Mouse (Mus musculus) forebrain, postnatal 0 days (tissue): ENCODE data around the gene Tmem178b. TPM values are rescaled to one million over a fixed set of nuclear protein-coding genes. Genes with fewer than 3 reads are reported as not detected.

Source experiments
- ATAC-seq: fragments of 200-750 bp; cut with Nextera tagmentation; 2 replicates; pipeline ENCODE4 v1.8.0; 2017; ENCODE audit warnings: mild to moderate bottlenecking, moderate library complexity
- DNase-seq: peaks from one replicate; pipeline ENCODE4 v3.0.0-alpha.2; 2015
- H3K27ac ChIP-seq: fragments of 300-500 bp; sonication (generic); 2 replicates; pipeline ENCODE4 v1.5.1; 2014; ENCODE audit warnings: low read depth, mild to moderate bottlenecking, antibody characterized with exemption, low read length, moderate library complexity, mixed read lengths
- H3K27me3 ChIP-seq: fragments of 300-500 bp; sonication (generic); 2 replicates; pipeline ENCODE4 v1.6.1; 2014; ENCODE audit warnings: mild to moderate bottlenecking, low read length, mixed read lengths; ENCODE audit not compliant: insufficient read depth
- H3K36me3 ChIP-seq: fragments of 300-500 bp; sonication (generic); 2 replicates; pipeline ENCODE4 v1.6.1; 2014; ENCODE audit warnings: mild to moderate bottlenecking, moderate library complexity; ENCODE audit not compliant: insufficient read depth
- H3K4me1 ChIP-seq: fragments of 300-500 bp; sonication (generic); 2 replicates; pipeline ENCODE4 v1.6.1; 2014; ENCODE audit warnings: antibody characterized with exemption; ENCODE audit not compliant: insufficient read depth
- H3K4me2 ChIP-seq: fragments of 300-500 bp; sonication (generic); 2 replicates; pipeline ENCODE4 v1.6.1; 2014; ENCODE audit warnings: low read depth, mild to moderate bottlenecking, moderate library complexity
- H3K4me3 ChIP-seq: fragments of 300-500 bp; sonication (generic); 2 replicates; pipeline ENCODE4 v1.5.1; 2014; ENCODE audit warnings: low read depth, low read length, mixed read lengths
- H3K9ac ChIP-seq: fragments of 300-500 bp; sonication (generic); 2 replicates; pipeline ENCODE4 v1.6.1; 2014; ENCODE audit warnings: mild to moderate bottlenecking
- H3K9me3 ChIP-seq: fragments of 300-500 bp; sonication (generic); 2 replicates; pipeline ENCODE4 v1.6.1; 2016; ENCODE audit warnings: low read length
- CTCF ChIP-seq: sonication (generic); IDR thresholded peaks from 2 replicates; pipeline ENCODE4 v1.5.1; 2016; ENCODE audit warnings: antibody characterized with exemption, control low read depth, low read depth
- WGBS: fragments of 180-500 bp; shearing (Covaris S2); extraction: QIAGEN DNeasy Blood & Tissue Kit; methylation state at CpG from one replicate; pipeline ENCODE4 v1.1.7; 2014; 5-methylcytosine and 5-hydroxymethylcytosine counted together
- polyA plus RNA-seq: library from polyadenylated mRNA; unstranded; fragments of >200 nt; fragmentation: Nextera tagmentation; extraction: Ambion mirVana; gene quantifications from 2 replicates; pipeline ENCODE4 v1.2.1, GENCODE M21; 2015
- total RNA-seq: library from RNA; depleted of rRNA; stranded (reverse); fragments of >200 nt; gene quantifications from 2 replicates; pipeline ENCODE4 v1.2.3, GENCODE M21; 2014

Tmem178b gene
- total and polyA plus RNA-seq, 2 experiments from 2014 or later, result 25.1 to 133 TPM

DNA sequence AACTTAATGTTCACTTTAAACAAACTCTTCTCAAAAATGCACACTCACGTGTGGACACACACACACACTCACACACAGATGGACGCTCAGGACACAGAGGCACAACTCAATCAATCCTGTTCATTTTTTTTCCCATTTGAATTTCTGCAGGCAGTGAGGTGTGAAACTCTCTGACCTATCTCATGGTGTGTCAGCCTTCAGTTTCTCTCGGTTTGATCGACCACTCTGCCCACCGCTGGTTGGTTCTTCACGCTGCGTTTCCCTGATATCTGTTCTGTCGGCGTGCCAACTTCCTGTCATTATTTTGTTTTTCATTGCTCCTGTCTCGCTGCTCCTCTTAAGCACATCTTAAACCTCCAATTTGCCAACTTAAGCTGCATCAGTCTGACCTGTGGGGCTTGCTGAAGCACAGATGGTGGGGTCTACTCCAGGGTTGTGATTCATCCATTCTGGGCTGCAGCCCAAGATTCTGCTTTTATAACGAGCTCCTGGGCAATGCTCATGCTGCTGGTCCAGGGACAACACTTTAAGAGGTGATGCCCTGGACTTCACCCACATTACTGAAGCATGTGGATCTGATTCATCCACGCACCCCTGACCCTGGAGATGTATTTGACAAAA lies 250.1 kb downstream of the Tmem178b start:
- H3K4me2 ChIP-seq, result no peak overlapping the region
- no peak for TF ChIP-seq CTCF
- no peak overlapping the region for H3K9ac ChIP-seq
- DNase-seq (no peak), ATAC-seq (no peak)
- H3K4me3 ChIP-seq, result no peak overlapping the region
- H3K27ac ChIP-seq, result no peak overlapping the region
- H3K36me3 ChIP-seq, result no peaks in the 10 kb centered on the region
- 54% methylated on average over 12 of the region's 12 CpGs for WGBS
- H3K9me3 ChIP-seq, result no peaks in the 10 kb centered on the region
- H3K4me1 ChIP-seq, result peaks cover 11% of the 10 kb centered on the region; the same call in 1 of the 2 replicates
- H3K27me3 ChIP-seq, result no peaks in the 10 kb centered on the region

DNA sequence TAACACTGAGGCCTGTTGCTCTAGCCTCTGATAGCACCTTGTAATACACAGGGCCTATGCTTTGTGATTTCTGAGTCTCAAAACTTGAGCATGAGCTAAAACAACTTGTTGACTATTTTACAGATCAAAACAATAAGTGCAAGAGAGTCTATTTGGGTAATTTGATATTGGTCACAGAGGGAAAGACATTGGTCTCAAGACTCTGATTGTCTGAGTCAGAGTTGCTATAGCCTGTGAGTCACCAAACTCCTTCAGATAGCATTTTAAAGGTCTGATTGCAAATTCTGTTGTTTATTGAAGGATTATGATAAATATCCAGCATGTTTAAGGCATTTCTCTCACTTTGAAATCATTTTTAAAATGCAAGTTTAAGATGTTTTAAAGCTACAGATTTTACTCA lies 250.9 kb downstream of the Tmem178b start:
- Histone ChIP-seq H3K36me3 (no peaks in the 10 kb centered on the region), H3K4me1 (peaks cover 11% of the 10 kb centered on the region; the same call in 1 of the 2 replicates), H3K4me2 (no peak overlapping the region), H3K9ac (no peak overlapping the region), H3K27ac (no peak overlapping the region), H3K27me3 (no peaks in the 10 kb centered on the region), H3K9me3 (no peaks in the 10 kb centered on the region), H3K4me3 (no peak overlapping the region)
- ATAC-seq, result no peak
- no peak for DNase-seq
- TF ChIP-seq CTCF, result no peak

DNA sequence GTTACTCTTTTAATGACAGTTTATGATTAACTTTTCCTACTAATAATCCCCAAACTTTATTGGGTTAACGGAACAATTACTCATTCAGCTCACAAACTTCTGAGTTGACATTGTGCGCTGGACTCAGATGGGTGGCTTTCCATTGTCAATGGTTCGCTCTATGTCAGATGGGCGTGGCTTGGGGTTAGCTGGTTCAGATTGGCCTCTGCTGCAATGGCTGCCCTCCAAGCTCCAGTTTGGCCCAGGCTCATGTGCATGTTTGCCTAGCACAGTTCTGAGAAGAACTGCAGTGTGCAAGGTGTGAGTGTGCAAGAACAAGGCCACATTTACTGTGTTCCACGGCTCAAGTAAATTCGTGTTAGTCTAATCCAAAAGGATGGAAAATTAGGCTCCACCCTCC lies 255.6 kb downstream of the Tmem178b start:
- WGBS, result 83% methylated on average over 6 of the region's 6 CpGs
- no peak overlapping the region for H3K4me2 ChIP-seq
- ATAC-seq (no peak), DNase-seq (no peak)
- TF ChIP-seq CTCF, result no peak
- no peak overlapping the region for H3K9ac ChIP-seq
- no peaks in the 10 kb centered on the region for H3K36me3 ChIP-seq
- no peak overlapping the region for H3K27ac ChIP-seq
- H3K4me1 ChIP-seq, result no peaks in the 10 kb centered on the region
- H3K9me3 ChIP-seq, result no peaks in the 10 kb centered on the region
- H3K4me3 ChIP-seq, result no peak overlapping the region
- no peaks in the 10 kb centered on the region for H3K27me3 ChIP-seq

DNA sequence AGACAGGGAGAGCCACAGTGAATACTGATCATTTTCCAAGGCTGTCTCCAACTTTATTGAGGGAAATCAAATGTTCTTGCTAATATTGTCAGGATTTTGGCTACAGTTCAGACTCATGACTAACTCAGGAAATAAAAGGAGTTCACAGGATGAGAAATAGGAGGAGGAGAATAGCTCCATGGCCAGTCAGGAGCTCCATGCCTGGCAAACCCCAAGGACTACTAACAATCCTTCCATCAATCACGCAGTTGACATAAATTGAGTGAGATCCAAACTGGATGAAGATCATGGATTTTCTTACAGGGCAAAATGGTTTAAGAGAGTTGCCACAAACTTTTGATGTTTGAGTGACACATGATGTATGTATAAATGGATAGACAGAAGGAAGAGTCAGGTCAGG lies 258.9 kb downstream of the Tmem178b start:
- ATAC-seq (no peak), DNase-seq (no peak)
- Histone ChIP-seq H3K4me1 (0 out of 2 replicates have a peak, but pooled peaks cover under 1% of the 10 kb centered on the region), H3K36me3 (no peaks in the 10 kb centered on the region), H3K4me2 (no peak overlapping the region), H3K27ac (no peak overlapping the region), H3K9ac (no peak overlapping the region), H3K4me3 (no peak overlapping the region), H3K9me3 (no peaks in the 10 kb centered on the region), H3K27me3 (no peaks in the 10 kb centered on the region)
- WGBS, result 90% methylated on average over 1 of the region's 1 CpGs
- TF ChIP-seq CTCF, result no peak

DNA sequence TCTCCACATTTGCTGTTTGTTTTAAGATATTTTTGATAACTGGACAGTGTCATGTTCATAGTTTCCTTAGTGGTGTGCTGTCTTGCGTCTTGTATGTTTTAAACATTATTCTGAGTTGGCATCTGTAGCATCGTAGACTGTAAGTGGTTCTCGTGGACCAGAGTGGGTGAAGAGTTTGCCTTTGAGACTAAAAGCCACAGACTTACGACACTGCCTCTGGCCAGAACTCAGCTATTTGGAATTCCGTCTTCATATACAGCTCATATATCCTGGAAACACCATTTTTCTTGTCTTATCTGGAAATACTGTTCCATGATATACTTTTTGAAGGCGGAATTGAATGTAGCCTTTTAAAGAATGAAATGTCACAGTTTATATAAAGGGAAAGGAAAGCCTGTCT lies 260.4 kb downstream of the Tmem178b start:
- H3K9me3 ChIP-seq, result no peaks in the 10 kb centered on the region
- no peak overlapping the region for H3K4me3 ChIP-seq
- no peak overlapping the region for H3K27ac ChIP-seq
- H3K27me3 ChIP-seq, result no peaks in the 10 kb centered on the region
- no peak for DNase-seq
- 0 out of 2 replicates have a peak, but pooled peaks cover 5% of the 10 kb centered on the region for H3K4me1 ChIP-seq
- no peaks in the 10 kb centered on the region for H3K36me3 ChIP-seq
- TF ChIP-seq CTCF, result no peak
- no peak overlapping the region for H3K9ac ChIP-seq
- 89% methylated on average over 6 of the region's 6 CpGs for WGBS
- no peak for ATAC-seq
- no peak overlapping the region for H3K4me2 ChIP-seq

DNA sequence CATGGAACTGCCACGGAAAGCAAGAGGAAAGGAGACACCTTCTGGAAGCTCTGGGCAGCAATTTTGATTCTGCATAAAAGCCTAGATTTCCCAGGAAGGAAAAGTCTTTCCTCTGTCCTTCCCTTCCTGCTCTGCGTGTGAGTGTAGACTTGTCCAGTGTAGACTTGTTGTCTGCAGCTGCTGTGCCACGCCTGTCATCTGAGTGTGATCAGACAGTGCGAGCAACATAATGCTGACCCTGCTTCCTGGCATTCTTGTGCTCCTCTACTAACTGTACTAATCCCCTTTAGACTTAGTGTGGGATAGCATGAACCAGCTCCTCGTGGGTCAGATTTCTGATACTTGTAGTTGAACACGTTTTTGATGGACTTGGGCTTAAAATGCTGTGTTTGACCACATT lies 262.6 kb downstream of the Tmem178b start:
- WGBS, result 89% methylated on average over 6 of the region's 6 CpGs
- Histone ChIP-seq H3K27ac (no peak overlapping the region), H3K4me1 (0 out of 2 replicates have a peak, but pooled peaks cover 5% of the 10 kb centered on the region), H3K9me3 (no peaks in the 10 kb centered on the region), H3K36me3 (no peaks in the 10 kb centered on the region), H3K9ac (no peak overlapping the region), H3K4me3 (no peak overlapping the region), H3K27me3 (no peaks in the 10 kb centered on the region), H3K4me2 (no peak overlapping the region)
- TF ChIP-seq CTCF, result no peak
- ATAC-seq (no peak), DNase-seq (no peak)

DNA sequence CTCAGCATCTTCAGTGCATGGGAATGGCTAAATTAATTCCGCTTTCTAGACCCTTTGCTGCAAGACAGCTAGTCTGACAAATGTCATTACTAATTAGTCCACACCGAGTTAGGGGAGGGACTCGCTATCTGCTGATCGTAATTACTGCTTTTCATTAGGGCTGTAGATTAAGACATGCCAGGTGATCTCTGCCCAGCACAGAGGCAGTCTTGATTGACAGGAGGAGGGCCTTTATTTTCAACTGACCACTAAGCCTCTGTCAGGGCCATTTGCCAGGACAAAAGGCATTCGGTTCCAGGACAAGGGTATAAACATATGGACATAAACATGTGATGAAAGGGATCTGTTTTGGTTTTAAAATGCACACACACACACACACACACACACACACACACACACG lies 264.3 kb downstream of the Tmem178b start:
- Histone ChIP-seq H3K4me2 (no peak overlapping the region), H3K27me3 (no peaks in the 10 kb centered on the region), H3K36me3 (no peaks in the 10 kb centered on the region), H3K27ac (no peak overlapping the region), H3K9me3 (no peaks in the 10 kb centered on the region), H3K4me3 (no peak overlapping the region), H3K9ac (no peak overlapping the region), H3K4me1 (0 out of 2 replicates have a peak, but pooled peaks cover 5% of the 10 kb centered on the region)
- WGBS, result 19% methylated on average over 6 of the region's 6 CpGs
- ATAC-seq (no peak), DNase-seq (no peak)
- TF ChIP-seq CTCF, result no peak
